Mouse (Mus musculus) naive thymus-derived CD4-positive, alpha-beta T cell, adult 5 months (primary cell): ENCODE data around the gene Fam19a2. TPM values are rescaled to one million over a fixed set of nuclear protein-coding genes. Genes with fewer than 3 reads are reported as not detected.

Experiments used
- polyA plus RNA-seq: library from polyadenylated mRNA; unstranded; fragments of 100-300 nt; shearing (Covaris generic); gene quantifications from one replicate; pipeline ENCODE4 v1.2.1, GENCODE M21; 2017

Fam19a2 gene
- 0.15 TPM for polyA plus RNA-seq

DNA sequence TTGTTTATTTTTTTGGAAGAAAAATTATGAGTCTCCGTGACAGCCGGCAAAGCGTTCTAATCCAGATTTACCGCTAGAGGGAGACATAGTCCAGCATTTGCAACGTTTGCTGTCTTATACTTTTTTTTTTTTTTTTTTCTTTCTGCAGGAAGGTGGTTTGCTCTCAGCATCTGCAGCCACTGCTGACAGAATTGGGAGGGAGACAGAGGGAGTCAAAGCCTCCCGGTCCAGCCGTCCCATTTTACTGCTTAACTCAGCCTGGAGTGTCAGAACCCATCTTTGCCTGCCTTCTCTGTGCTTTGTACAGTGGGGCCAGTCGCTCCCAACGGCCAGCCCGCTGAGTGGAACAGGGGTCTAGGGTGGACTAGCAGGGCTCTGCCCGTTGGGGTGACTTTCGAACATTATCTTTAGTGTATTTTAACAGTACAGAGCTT, at the start of gene Fam19a2:
Gene Fam19a2 (plus strand): TSS at position 121 of the 434 bp plus-strand sequence.

Other genes starting within 250 kb of the Fam19a2 start
- 23.8 TPM for gene Mon2, start 187.5 kb upstream of the Fam19a2 start, polyA plus RNA-seq
- 160 TPM for gene Usp15, start 67.0 kb upstream of the Fam19a2 start, polyA plus RNA-seq